Mouse (Mus musculus): ENCODE data around the gene Gm10840.

The Gm10840 gene

DNA sequence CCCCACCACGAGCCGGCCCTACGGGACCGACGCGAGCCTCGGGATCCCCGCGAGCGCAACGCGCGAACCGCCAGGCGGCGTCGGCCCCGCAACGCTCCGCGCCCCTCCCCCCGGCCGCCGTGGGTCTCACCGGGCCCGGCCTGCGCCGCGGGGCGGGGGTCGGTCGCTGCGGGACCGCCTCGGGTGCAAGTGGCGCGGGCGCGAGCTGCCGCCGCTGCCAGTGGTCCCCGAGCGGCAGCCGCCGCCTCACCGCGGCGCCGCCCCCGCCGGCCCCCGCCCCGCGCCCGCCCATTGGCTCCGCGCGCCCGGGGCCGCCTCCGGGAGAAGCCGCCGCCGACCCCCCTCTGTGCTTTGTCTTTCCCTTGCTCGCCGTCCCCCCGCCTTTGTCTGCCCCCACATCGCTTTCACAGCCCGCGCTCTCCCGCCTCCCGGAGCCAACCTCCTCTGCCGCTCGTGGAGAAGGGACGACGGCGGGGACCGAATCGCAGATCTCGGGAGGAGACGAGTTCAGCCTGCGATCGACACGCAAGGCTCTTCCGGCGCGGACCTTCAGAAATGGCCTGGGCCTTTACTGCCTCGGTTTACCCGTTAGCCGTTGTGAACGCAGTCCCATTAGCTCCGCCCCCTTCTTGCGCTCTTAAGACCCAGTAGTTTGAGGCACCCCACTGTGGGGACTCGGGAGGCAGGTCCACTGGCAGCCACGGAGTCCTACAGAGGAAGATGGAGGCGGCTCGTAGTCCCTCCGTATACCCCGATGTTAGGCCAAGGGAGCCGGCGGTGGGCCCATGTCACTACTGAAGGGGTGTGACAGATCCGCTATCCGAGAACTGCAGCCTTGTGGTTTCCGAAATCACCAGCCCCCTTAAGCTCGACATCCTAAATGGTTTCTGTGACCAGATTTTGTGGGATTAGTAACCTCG, 469 bp upstream of the Gm10840 start:
- DNase-seq (ENCODE audit: low read depth, low spot score) = peak; percentile 79

DNA sequence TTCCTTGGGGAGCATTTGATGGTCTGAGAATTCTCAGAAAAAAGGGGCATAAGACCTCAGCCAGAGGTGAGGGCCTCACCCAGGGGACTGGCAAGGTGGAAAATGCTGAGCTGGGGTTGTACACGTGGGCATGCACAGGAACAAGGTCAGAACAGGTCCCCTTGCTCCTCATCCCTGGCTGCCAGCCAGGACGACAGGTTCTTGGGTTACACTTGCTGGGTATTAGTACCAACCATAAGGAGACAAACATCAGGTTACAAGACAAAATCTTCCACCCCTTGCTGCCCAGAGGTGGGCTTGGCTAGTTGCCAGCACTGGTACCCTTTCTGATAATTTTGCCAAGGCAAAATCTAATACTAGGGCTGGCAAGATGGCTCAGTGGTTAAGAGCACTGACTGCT, 1.6 kb downstream of the Gm10840 start:
- DNase-seq (ENCODE audit: low read depth, low spot score) = no peak

DNA sequence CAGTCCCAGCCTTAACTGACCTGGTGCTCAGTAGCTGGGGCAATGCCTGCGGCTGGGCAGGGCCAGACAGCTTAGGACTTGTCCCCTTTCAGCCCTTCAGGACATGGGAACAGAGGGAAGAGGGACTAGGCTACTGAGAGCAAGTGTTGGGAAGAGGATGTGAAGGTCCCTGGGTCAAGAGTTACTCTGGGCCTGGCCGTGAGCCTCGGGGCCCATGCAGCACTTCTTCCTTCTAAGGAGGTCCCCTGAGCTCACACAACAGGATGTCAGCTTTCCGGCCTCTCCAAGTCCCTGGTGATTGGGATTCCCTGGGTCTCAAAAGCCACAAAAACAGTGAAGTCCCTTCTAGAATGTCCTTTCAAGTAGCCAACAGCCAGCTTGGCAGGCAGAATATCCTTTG, 2.9 kb downstream of the Gm10840 start:
- DNase-seq (ENCODE audit: low read depth, low spot score) = no peak

DNA sequence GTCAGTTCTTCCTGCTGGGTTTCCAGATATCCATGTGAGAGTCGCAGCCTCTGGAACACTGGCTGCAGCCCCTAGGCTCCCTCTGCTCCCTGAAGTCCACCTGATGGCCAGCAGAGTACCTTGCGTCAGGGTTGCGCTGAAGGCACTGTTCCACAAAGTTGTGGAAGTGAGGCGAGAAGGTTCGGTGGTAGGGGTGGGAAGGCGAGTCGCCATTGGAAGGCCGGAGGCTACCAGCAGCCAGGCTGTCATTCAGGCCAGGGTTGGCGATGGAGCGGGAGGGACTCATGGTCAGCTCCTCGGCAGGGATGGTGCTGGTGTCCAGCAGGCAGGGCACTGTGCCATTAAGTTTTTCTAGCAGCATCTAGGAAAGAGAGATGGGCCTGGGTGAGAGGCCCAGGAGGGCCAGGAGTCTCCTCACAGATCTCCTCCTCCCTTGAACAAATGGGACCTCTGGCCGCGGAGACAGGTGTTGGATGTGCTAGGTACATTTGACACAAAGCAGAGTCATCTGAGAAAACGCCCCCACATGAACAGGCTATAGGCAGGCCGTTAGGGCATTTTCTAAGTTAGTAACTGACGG, 4.0 kb downstream of the Gm10840 start:
- no peak for DNase-seq (ENCODE audit: low read depth, low spot score)

DNA sequence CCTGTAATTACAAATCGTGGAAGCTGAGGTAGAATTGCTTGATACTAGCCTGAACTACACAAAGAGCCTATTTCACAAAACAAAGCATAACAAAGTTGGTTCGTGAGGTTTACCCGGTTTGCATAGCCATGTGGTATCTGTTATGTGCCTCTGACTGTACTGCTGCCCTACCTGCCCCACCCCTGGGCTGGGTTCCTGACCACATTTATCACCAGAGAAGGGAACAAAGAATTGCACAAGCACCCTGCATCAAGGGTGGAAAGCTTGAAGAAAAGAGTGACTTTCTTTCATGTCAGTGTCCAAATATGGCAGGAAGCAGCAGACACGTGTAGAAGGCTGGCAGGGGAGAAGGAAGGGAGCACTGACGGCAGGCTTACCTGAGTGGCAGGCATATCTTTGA, 6.8 kb downstream of the Gm10840 start:
- DNase-seq (ENCODE audit: low read depth, low spot score) = no peak

DNA sequence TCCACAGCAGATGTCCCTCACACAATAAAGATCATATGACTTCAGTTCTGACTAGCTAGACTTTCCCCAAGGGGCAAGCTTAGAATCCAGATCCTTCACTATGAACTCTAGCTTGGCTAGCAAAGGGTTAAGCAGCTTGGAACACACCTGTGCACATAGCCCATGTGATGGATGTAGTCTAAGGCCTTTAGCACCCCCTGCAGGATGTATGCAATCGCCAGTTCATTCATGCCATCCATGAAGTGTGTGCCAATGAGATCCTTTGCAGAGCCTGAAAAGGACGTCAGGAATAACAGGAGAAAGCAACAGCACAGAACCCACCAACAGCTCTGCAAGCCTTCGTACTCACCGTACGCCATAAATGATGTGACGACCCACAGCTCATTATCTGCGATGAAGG, 10.2 kb downstream of the Gm10840 start:
- DNase-seq (ENCODE audit: low read depth, low spot score) = no peak

DNA sequence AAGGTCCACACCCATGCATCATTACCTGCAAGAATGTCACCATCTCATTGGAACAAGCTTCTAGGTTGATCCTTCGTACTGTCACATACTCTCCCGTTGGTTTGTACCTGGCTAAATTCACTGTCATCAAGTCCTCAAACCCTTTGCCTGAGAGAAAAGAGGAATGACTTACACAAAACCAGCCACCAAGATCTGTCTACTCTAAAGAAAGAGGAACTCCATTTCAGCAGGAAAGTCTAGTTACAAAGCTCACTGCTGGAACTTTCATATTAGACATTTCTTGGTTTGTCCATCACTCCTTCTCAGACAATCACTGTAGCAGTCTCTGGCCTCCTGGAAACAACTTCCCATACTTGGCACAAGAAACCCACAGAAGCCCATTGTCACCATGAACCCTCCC, 12.6 kb downstream of the Gm10840 start:
- DNase-seq (ENCODE audit: low read depth, low spot score) = no peak

DNA sequence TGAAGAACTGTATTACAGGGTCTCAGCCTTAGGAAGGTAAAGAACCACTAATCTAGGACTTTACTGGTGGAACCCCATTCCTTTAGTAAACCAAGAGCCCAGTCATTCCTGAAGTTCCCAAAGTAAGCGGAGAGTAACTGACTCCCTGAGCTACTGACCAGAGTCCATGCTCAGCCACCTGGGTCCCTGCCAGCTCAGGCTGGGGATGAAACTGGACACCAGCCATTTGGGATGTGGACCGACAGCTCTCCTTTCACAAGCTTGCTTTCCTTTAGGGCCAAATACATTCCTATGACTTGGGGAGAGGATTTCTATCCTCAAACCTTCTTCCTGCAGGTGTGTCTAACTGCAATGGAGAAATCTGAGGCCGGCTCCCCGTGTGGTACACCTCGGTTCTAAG, 13.7 kb downstream of the Gm10840 start:
- DNase-seq (ENCODE audit: low read depth, low spot score) = no peak

DNA sequence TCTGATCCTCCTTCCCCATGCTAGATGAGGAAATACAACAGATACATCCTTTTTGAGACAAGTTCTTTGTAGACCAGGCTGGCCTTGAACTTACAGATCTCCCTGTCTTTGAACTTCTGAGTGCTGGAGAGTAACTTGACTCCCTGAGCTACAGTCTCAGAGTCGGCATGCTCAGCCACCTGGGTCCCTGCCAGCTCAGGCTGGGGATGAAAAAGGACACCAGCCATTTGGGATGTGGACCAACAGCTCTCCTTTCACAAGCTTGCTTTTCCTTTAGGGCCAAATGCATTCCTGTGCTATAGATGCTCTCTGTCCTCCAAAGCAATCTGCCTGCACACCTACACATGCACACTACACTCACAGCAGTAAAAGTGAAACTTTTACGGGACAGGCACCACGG, 14.4 kb downstream of the Gm10840 start:
- no peak for DNase-seq (ENCODE audit: low read depth, low spot score)

DNA sequence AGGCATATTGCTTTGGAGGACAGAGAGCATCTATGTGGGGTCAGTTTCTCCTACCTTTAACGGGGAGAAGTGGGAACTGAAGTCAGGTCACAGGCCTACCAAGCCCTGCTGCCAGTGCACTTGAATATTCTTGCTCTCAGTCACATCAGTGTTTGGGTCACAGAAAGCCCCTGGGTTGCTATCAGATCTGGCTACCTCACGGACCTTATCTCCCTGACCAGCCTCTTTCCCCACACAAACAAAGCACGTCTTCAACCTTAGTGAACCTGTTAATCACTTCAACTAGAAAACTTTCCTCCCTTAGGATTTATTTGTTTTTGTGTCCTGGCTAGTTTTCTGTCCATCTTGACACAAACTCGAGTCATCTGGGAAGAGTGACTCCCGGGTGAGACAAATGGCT, 15.7 kb downstream of the Gm10840 start:
- DNase-seq (ENCODE audit: low read depth, low spot score) = no peak

DNA sequence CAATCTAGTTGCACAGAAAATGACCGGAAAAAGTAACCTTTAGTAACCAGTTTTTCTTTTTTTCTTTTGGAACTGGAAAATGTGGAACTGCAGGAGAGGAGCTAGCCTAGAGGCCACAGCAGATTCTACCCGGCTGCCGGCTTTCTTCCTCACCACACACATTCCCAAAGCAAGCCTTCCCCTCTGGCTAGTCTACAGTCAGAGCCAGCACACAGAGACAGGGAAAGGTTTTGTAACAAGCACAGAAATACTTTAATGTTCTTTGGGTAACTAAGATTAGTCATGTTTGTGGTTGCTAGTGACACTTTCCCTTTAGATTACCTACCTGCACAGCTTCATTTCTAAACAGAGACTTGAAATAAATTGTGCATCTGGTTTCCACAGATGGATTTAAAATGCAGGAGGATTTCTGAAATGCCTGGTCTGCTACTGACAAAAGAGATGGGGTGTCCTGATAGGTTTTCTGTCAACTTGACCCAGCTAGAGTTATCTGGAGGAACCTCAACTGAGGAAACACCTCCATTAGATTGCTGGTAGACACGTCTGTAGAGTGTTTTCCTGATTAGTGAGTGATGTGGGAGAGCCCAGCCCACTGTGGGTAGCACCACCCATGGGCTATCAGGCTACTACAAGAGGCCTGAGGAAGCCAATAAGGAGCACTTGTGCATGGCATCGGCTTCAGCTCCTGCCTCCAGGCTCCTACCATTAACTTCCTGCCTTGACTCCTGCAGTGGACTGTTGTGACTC, 17.6 kb downstream of the Gm10840 start:
- no peak for DNase-seq (ENCODE audit: low read depth, low spot score)

DNA sequence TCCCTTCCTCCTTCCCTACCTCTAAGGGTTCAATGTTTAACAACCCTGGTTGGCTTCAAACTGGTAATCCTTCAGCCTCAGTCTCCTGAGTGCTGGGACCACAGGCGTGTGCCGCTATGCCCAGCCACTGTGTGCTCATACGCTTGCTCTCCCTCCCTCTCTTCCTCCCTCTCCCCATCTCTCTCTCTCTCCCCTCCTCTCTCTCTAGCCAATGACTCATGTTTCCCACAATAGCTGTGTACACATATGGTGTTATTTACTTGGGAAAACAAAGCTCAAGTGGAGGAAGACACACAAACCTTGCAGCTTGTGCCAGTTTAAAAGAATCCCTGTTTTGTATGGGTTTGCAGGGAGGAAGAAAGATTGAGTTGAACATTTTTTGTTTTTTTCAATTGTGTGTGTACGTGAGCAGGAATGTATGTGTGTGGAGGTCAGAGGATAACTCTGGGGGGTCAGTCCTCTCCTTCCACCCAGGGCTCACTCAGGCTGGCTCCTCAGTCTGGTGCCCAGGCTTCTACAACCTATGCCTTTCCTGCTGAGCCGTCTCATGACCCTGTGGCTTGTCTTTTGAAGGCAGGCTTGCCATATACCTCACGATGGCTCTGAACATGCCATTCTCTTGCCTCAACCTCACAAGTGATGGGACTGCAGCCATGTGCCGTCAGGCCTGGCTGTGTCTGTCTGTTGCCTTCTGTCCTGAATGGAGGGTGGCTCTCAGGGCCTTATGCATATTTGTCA, 19.2 kb downstream of the Gm10840 start:
- DNase-seq (ENCODE audit: low read depth, low spot score) = no peak

DNA sequence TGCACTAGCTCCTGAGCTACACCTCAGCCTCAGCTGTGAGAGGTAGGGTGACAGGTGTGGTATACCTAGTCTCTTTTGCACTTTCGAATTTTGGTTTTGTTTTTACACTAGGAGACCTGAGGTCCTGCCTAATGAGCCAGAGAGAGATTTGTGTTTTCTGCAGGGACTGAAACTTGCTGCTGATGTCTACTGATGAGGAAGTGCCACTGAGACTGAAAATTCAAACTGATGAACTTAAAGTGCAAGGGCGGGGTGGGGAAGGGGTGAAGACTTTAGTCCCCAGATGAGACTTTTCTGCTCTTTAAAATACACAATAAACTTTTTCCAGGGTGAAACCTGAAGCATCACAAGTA, 19.8 kb downstream of the Gm10840 start:
- no peak for DNase-seq (ENCODE audit: low read depth, low spot score)

DNA sequence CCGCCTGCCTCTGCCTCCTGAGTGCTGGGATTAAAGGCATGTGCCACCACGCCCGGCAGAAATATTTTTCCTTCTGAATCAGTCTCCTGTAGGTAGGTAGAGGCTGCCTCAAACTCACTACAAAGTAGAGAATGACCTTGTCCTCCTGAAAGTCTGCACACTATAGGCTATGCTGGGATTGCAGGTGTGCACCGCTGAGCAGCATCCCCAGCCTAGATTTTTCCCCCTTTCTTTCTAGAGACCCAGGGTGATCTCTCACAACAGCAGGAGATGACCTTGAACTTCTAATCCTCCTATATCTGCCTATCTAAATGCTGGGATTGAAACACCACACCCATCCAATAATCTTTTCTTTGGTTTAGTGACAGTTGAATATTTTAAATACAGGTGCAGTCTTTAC, 26.7 kb downstream of the Gm10840 start:
- no peak for DNase-seq (ENCODE audit: low read depth, low spot score)

DNA sequence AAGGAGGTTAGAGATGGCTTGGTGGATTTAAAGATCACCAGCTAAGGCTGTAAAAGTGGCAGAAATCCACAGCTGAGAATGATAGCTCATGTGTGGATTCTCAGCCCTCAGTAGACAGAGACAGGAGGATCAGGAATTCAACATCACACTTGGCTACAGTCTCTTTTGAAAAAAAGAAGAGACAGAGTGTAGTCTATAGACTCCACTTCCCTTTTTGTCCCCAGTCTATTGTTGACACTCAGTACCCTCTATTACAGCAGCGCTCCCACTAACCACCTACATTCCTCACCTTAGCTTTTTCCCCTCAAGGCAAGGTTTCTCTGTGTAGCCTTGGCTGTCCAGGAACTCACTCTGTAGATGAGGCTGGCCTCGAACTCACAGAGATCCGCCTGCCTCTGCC, 31.1 kb downstream of the Gm10840 start:
- no peak for DNase-seq (ENCODE audit: low read depth, low spot score)

DNA sequence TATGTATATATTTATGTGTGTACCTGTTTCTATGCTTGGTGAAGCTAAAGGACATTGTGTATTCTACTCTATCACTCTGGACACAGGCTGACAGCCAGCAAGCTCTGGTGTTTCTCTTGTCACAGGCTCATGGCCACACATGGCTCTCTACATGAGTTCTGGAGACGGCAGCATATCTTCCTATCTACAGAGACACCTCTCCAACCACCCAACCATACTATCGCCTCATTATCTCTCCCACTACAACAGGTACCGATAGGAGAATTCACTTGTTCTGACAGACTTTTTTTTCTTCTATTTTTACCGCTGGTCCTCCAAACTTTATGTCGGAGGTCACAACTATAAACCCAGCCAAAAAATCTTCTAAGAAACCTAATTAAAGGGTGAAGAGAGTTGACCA, 31.6 kb downstream of the Gm10840 start:
- no peak for DNase-seq (ENCODE audit: low read depth, low spot score)

DNA sequence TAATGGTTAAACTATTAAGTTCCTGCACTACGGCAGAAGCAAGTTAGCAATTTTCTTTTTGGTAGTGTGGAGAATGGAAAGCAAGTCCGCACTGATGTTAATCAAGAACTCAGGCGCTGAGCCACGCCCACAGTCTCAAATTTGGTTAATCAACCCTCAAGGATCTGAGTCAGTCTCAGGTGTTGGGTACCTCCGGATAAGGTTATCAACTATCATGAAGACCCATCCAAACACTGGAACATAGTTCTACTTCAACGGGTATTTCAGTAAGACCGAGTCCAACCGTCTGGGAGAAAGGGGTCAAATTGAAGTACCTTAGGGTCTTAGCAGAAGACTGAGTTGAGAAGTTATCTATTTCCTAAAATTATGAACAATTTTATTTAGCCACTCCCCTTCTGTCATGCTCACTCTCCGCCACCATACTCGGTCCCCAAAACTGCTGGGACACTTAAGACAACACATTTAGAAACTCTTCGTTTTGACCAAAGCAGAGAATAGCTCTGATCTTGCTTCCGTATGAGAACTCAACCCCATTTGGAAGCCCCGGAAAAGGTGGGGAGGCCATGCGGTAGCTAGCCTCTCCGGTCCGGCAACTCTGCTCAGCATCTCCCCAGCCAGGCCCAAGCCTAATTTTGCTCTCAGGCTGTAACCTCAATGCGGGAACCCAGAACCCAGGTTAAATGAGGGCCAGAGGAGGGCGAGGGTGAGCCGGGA, 32.2 kb downstream of the Gm10840 start:
- DNase-seq (ENCODE audit: low read depth, low spot score) = peak; percentile 10

DNA sequence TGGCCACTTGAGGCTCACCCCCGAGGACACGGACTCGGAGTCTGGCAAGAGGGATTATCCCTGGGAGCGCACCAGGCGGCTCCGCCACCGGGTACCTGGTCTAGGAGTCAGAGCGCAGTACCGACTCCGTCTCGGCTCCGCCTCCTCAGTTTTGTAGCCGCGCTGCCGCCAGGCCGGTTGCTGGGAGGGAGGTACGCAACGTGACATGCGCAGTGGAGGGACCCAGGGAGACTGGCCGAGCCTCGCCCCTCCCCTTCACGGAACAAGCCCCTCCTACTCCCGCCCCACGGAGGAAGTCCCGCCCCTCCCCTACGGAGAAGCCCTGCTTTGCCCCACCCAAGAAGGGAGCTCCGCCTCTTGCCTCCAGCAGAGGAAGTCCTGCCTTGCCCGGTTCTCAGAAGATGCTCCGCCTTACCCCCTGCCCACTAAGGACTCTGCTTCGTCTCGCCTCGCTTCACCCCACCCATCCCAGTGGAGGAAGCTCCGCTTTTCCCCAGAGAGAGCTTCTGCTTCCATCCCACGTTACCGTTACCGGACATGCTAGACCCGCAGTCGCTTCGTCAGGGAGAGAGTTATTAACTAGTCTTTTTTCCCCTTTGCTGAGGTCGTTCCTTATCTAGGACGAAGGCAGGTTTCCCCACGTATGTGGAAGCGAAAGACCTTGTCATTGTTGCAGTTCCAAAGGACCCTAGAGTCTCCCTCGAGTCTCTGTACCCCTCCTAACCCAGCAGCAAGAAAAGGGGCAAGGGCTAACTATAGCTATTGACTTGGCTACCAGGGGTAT, 32.9 kb downstream of the Gm10840 start:
- DNase-seq (ENCODE audit: low read depth, low spot score) = peak; percentile 96

DNA sequence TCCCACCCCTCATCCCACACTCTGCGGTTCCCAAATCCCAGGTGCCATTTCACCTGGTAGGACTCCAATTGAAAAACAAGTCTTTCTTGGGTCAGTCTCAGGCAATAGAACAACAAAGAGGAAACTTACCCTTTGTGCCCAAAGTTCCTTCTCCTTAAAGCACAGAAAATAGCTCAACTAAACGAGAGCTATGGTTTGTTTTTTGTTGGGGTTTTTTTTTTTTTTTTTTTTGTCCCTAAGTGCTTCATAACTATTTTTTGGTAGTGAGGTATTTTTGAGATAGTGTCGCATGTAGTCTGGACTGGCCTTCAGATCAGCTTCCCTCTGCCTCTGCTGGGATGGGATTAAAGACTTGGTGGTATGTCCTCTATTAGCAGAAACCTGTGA, 33.5 kb downstream of the Gm10840 start:
- no peak for DNase-seq (ENCODE audit: low read depth, low spot score)

DNA sequence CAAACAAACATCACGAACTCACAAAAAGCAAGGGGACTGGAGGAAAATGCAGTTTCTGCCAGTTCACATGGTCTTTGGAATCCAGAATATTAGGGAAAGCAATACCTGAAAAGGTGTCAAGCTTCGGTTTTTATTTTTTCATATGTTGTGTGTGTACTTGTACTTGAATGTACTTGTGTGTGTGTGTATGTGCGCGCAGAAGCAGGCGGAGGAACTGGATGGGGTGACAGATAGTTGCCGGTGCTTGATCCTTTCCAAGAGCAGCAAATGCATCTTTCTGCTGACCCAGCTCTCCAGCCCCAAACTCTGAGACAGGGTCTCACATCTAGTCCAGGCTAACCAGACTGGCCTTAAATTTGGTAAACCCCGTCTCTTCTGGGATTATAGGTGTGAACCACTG, 34.2 kb downstream of the Gm10840 start:
- no peak for DNase-seq (ENCODE audit: low read depth, low spot score)

DNA sequence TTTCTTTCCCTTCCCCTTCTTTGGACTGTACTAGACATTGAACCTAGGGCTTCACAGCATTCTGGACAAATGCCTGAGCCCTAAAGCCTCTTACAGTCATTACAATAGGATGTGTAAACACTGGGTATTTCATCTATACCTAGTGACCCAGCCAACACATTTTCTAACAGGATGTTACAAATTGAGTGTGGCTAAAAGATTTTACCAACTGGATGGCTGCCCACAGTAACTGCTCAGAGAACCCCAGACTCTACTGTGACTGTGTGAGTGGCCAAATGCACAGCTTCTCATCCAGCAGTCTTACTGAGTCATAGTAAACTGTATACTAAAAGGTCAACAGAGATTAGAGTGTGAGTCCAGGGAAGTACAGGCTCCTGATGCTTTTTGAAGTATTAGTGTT, 34.7 kb downstream of the Gm10840 start:
- DNase-seq (ENCODE audit: low read depth, low spot score) = no peak

Measured in brain, embryonic 18.5 days (tissue).